Mouse (Mus musculus): ENCODE data around the gene Mmp2.

GRCm38 (mm10) chr8:92856273-92856986, 29.3 kb downstream of the Mmp2 start:
- no peak for TF ChIP-seq POLR2A (IDR thresholded peaks at IDR 0.05; ENCODE audit: low read depth, low read length)
- no peak for TF ChIP-seq CTCF (IDR thresholded peaks at IDR 0.05; ENCODE audit: borderline replicate concordance, insufficient read depth, low read length)
